16 mouse cellular contexts compared by ENCODE assay signal in genomic region chr7:87247926-87248325, GRCm38 (mm10). TPM values are rescaled to one million over a fixed set of nuclear protein-coding genes. Genes with fewer than 3 reads are reported as not detected.
DNase-seq lines count a peak whose midpoint lies in the region; ATAC-seq and TF ChIP-seq lines count a peak whose summit lies in the region.
"Had no signal": no experiment of that assay in that cellular context is flagged by ENCODE, and none has a peak within 500 bp of the region (broad histone marks: within the 10 kb centered on the region; RNA-seq: fewer than 3 reads in every experiment).

No protein-coding gene starts in this region.

- H3K36me3 ChIP-seq in hindbrain, postnatal 0 days (ENCODE audit: insufficient read depth, low read length), result no peaks in the 10 kb centered on the region
- no peaks in the 10 kb centered on the region for H3K36me3 ChIP-seq in hindbrain, embryonic 14.5 days (replicated peaks; ENCODE audit: control insufficient read depth, insufficient read depth)
- H3K36me3 ChIP-seq: forebrain, embryonic 15.5 days; heart, embryonic 15.5 days; limb, embryonic 13.5 days; midbrain, embryonic 13.5 days; neural tube, embryonic 12.5 days had no signal

- no peak for ATAC-seq in hindbrain, postnatal 0 days
- no peak for ATAC-seq in hindbrain, embryonic 14.5 days (ENCODE audit: low FRiP score)
- no peak for ATAC-seq in megakaryocyte-erythroid progenitor cell, adult 5-6 weeks (replicated peaks; ENCODE audit: low FRiP score, low TSS enrichment, poor library complexity, severe bottlenecking)
- no peak for ATAC-seq in granulocyte monocyte progenitor cell, adult 5-6 weeks (replicated peaks; ENCODE audit: poor library complexity, severe bottlenecking)
- ATAC-seq: forebrain, embryonic 15.5 days; midbrain, embryonic 13.5 days had no signal

- peak; percentile 4 for DNase-seq in adrenal gland, postnatal 14 days
- no peak for DNase-seq in adrenal gland, postnatal 25 days
- DNase-seq in hindbrain, postnatal 0 days (ENCODE audit: low spot score), result peak; percentile 7
- no peak for DNase-seq in hindbrain, embryonic 14.5 days (ENCODE audit: low spot score)
- DNase-seq in 3T3-L1 (ENCODE audit: low read depth, low spot score), result peak; percentile 19
- peak; percentile 63 to 76 for DNase-seq in kidney, postnatal 36 days
- DNase-seq: adrenal gland, postnatal 10 days; thymus, postnatal 14 days had no signal

- no peak for TF ChIP-seq CTCF in hindbrain, postnatal 0 days (IDR thresholded peaks at IDR 0.05; ENCODE audit: low read depth)

- H3K4me3 ChIP-seq in hindbrain, postnatal 0 days (ENCODE audit: low read length), result no peak overlapping the region
- no peak overlapping the region for H3K4me3 ChIP-seq in hindbrain, embryonic 14.5 days (replicated peaks; ENCODE audit: low read length)
- H3K4me3 ChIP-seq: midbrain, embryonic 13.5 days; neural tube, embryonic 12.5 days had no signal

- no peaks in the 10 kb centered on the region for H3K4me1 ChIP-seq in hindbrain, postnatal 0 days (ENCODE audit: insufficient read depth, low read length)
- 0 out of 2 replicates have a peak, but pooled peaks cover 9% of the 10 kb centered on the region for H3K4me1 ChIP-seq in hindbrain, embryonic 14.5 days (replicated peaks; ENCODE audit: control insufficient read depth, insufficient read depth, low read length)

- no peaks in the 10 kb centered on the region for H3K27me3 ChIP-seq in hindbrain, postnatal 0 days (ENCODE audit: insufficient read depth, low read length)
- no peaks in the 10 kb centered on the region for H3K27me3 ChIP-seq in hindbrain, embryonic 14.5 days (ENCODE audit: control insufficient read depth, insufficient read depth, low read length)
- H3K27me3 ChIP-seq: forebrain, embryonic 15.5 days; heart, embryonic 15.5 days; limb, embryonic 13.5 days; midbrain, embryonic 13.5 days; neural tube, embryonic 12.5 days had no signal

- WGBS in hindbrain, postnatal 0 days, result 51% methylated on average over 1 of the region's 1 CpGs
- WGBS in hindbrain, embryonic 14.5 days, result 67% methylated on average over 1 of the region's 1 CpGs

- H3K9me3 ChIP-seq in hindbrain, postnatal 0 days (ENCODE audit: low read length), result no peaks in the 10 kb centered on the region
- no peaks in the 10 kb centered on the region for H3K9me3 ChIP-seq in hindbrain, embryonic 14.5 days (ENCODE audit: control insufficient read depth, low read length)
- H3K9me3 ChIP-seq: forebrain, embryonic 15.5 days; heart, embryonic 15.5 days; limb, embryonic 13.5 days; midbrain, embryonic 13.5 days; neural tube, embryonic 12.5 days had no signal

- no peak overlapping the region for H3K27ac ChIP-seq in hindbrain, postnatal 0 days
- no peak overlapping the region for H3K27ac ChIP-seq in hindbrain, embryonic 14.5 days
- H3K27ac ChIP-seq: forebrain, embryonic 15.5 days; heart, embryonic 15.5 days; limb, embryonic 13.5 days; midbrain, embryonic 13.5 days; neural tube, embryonic 12.5 days had no signal

- no peak overlapping the region for H3K4me2 ChIP-seq in hindbrain, postnatal 0 days (ENCODE audit: low read depth, low read length)
- H3K4me2 ChIP-seq in hindbrain, embryonic 14.5 days (replicated peaks), result no peak overlapping the region

- H3K9ac ChIP-seq in hindbrain, postnatal 0 days (replicated peaks; ENCODE audit: low read length), result no peak overlapping the region
- H3K9ac ChIP-seq in hindbrain, embryonic 14.5 days, result no peak overlapping the region
- H3K9ac ChIP-seq: forebrain, embryonic 15.5 days; heart, embryonic 15.5 days; midbrain, embryonic 13.5 days; neural tube, embryonic 12.5 days had no signal

RNA-seq across cellular contexts. Expression of gene Nox4, which starts 2.0 kb away (rescaled TPM):
- 1.0 and 1.5 TPM in 2 replicates for total RNA-seq in adrenal gland, postnatal 14 days (2021)
- 1.4 and 2.6 TPM in 2 replicates for total RNA-seq in adrenal gland, postnatal 25 days (2021)
- 0.99 and 1.3 TPM in 2 replicates for total RNA-seq in hindbrain, postnatal 0 days (2014; rRNA removed)
- polyA plus RNA-seq in hindbrain, postnatal 0 days (2015; fragmentation: Nextera tagmentation; extraction: Ambion mirVana), result 1.3 and 1.7 TPM in 2 replicates
- polyA plus RNA-seq in hindbrain, embryonic 14.5 days (2014; fragmentation: Nextera tagmentation; extraction: Ambion mirVana), result 1.9 and 2.1 TPM in 2 replicates
- not detected in 2 replicates for total RNA-seq in megakaryocyte-erythroid progenitor cell, adult 5-6 weeks (2014; fragmentation: Nextera tagmentation)
- not detected in 2 replicates for total RNA-seq in megakaryocyte-erythroid progenitor cell, adult 5-6 weeks (2017)
- not detected in 2 replicates for total RNA-seq in granulocyte monocyte progenitor cell, adult 5-6 weeks (2014; fragmentation: Nextera tagmentation)
- total RNA-seq in granulocyte monocyte progenitor cell, adult 5-6 weeks (2017), result not detected in 2 replicates
- total RNA-seq: common myeloid progenitor, adult 5-6 weeks had no signal

Comparison
In these comparisons a context has a peak if more than half of its experiments do, and no peak if none do; other contexts are left out.
1. DNase-seq: peak in adrenal gland, postnatal 14 days (single experiment), hindbrain, postnatal 0 days (single experiment), 3T3-L1 (single experiment) and kidney, postnatal 36 days (2 of 2); none in adrenal gland, postnatal 25 days (single experiment) and hindbrain, embryonic 14.5 days (single experiment).